Mouse (Mus musculus) forebrain, postnatal 0 days (tissue): ENCODE measurements at regions not wholly inside any gene's neighbourhood (a gene's known extent, or its start where the extent isn't known, plus 50 kb on each side); places are given as distances from the start of the nearest gene placed in this dataset.

Experiments used
- ATAC-seq: fragments of 200-750 bp; cut with Nextera tagmentation; 2 replicates; pipeline ENCODE4 v1.8.0; 2017; ENCODE audit warnings: mild to moderate bottlenecking, moderate library complexity
- DNase-seq: peaks from one replicate; pipeline ENCODE4 v3.0.0-alpha.2; 2015
- H3K27ac ChIP-seq: fragments of 300-500 bp; sonication (generic); 2 replicates; pipeline ENCODE4 v1.5.1; 2014; ENCODE audit warnings: low read depth, mild to moderate bottlenecking, antibody characterized with exemption, low read length, moderate library complexity, mixed read lengths
- H3K27me3 ChIP-seq: fragments of 300-500 bp; sonication (generic); 2 replicates; pipeline ENCODE4 v1.6.1; 2014; ENCODE audit warnings: mild to moderate bottlenecking, low read length, mixed read lengths; ENCODE audit not compliant: insufficient read depth
- H3K36me3 ChIP-seq: fragments of 300-500 bp; sonication (generic); 2 replicates; pipeline ENCODE4 v1.6.1; 2014; ENCODE audit warnings: mild to moderate bottlenecking, moderate library complexity; ENCODE audit not compliant: insufficient read depth
- H3K4me1 ChIP-seq: fragments of 300-500 bp; sonication (generic); 2 replicates; pipeline ENCODE4 v1.6.1; 2014; ENCODE audit warnings: antibody characterized with exemption; ENCODE audit not compliant: insufficient read depth
- H3K4me2 ChIP-seq: fragments of 300-500 bp; sonication (generic); 2 replicates; pipeline ENCODE4 v1.6.1; 2014; ENCODE audit warnings: low read depth, mild to moderate bottlenecking, moderate library complexity
- H3K4me3 ChIP-seq: fragments of 300-500 bp; sonication (generic); 2 replicates; pipeline ENCODE4 v1.5.1; 2014; ENCODE audit warnings: low read depth, low read length, mixed read lengths
- H3K9ac ChIP-seq: fragments of 300-500 bp; sonication (generic); 2 replicates; pipeline ENCODE4 v1.6.1; 2014; ENCODE audit warnings: mild to moderate bottlenecking
- H3K9me3 ChIP-seq: fragments of 300-500 bp; sonication (generic); 2 replicates; pipeline ENCODE4 v1.6.1; 2016; ENCODE audit warnings: low read length
- CTCF ChIP-seq: sonication (generic); IDR thresholded peaks from 2 replicates; pipeline ENCODE4 v1.5.1; 2016; ENCODE audit warnings: antibody characterized with exemption, control low read depth, low read depth
- WGBS: fragments of 180-500 bp; shearing (Covaris S2); extraction: QIAGEN DNeasy Blood & Tissue Kit; methylation state at CpG from one replicate; pipeline ENCODE4 v1.1.7; 2014; 5-methylcytosine and 5-hydroxymethylcytosine counted together

DNA sequence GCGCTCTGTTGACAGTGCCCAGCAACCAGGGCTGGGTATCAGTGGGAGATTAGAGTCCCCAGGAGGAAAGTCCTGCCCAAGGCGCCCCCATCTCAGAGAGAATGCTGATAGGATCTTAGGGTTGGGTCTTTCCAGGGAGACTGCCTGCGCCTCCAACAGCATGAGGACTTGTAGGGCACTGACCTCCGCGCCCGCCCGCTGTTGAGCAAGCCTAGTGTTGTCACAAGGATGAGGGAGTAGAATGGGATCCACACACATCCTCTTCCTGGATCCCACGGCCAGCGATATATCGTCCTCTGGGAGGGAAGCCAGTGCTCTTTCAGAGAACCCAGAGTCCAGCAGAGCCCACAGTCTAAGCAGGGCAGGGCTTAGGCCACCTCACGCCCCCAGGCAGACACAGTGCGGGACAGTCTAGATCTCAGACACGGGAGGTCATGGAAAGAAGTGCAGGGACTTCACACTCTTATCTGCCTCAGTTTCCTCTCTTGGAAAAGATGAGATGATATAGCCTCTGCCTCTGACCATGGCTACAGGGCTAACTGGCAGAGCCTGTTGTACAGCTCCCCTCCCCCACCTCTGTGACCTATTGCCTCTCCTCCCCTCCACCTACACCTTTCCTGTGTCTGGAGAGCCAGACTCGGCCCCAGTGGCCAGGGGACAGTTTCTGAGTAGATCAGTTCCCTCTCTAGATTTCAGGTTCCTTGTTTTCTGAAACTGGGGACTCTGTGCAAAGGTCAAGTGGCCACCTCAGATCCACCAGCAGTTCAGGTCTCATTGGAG lies 52.0 kb upstream of the Dusp5 start:
- Histone ChIP-seq H3K27me3 (no peaks in the 10 kb centered on the region), H3K9me3 (no peaks in the 10 kb centered on the region), H3K36me3 (no peaks in the 10 kb centered on the region), H3K4me1 (no peaks in the 10 kb centered on the region), H3K9ac (no peak overlapping the region), H3K4me3 (no peak overlapping the region), H3K27ac (no peak overlapping the region), H3K4me2 (no peak overlapping the region)
- no peak for DNase-seq
- ATAC-seq = no peak
- no peak for TF ChIP-seq CTCF
- WGBS = 83% methylated on average over 14 of the region's 14 CpGs

DNA sequence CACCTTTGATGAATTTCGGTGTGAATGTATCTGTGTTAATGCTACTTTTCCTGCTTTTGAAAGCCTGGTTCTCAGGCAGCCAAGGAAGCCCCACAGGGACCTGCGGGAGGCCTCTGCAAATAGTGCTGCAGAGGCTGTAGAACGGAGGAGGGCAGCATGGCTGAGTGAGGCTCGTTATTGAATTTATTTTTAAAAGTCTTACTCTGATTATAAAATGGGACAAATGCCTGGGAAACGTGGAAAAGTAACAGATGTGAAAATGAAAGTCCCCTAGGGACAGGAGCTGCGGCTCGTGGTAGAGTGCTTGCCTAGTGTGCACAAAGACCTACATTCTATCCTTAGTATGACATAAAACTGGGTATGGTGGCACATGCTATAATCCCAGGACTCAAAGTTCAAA lies 59.7 kb upstream of the Dusp5 start:
- no peaks in the 10 kb centered on the region for H3K36me3 ChIP-seq
- no peak overlapping the region for H3K4me3 ChIP-seq
- ATAC-seq (no peak), DNase-seq (no peak)
- no peak overlapping the region for H3K9ac ChIP-seq
- H3K9me3 ChIP-seq = no peaks in the 10 kb centered on the region
- H3K4me2 ChIP-seq = no peak overlapping the region
- no peak overlapping the region for H3K27ac ChIP-seq
- TF ChIP-seq CTCF = no peak
- 41% methylated on average over 7 of the region's 7 CpGs for WGBS
- no peaks in the 10 kb centered on the region for H3K4me1 ChIP-seq
- H3K27me3 ChIP-seq = no peaks in the 10 kb centered on the region

DNA sequence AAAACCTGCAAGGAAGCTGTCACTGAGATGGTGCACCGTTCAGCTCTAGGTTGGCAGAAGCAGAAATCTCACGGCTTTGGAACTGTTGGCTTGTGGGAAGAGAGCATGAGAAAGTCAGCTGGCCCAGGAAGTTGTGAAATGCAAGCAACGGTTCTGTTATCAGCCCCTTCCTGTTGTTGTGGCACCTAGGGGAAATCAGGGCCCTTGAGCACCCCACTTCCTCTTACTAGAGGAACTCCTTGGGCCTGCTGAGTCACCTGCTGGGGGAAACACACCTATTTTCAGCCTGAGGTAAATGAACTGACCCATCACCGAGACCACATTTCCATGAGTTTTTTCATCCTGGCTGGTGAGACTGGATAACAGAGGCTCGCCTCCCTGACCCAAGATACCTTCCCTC lies 64.2 kb upstream of the Dusp5 start:
- Histone ChIP-seq H3K27ac (no peak overlapping the region), H3K9ac (no peak overlapping the region), H3K9me3 (no peaks in the 10 kb centered on the region), H3K4me2 (no peak overlapping the region), H3K27me3 (no peaks in the 10 kb centered on the region), H3K4me1 (0 out of 2 replicates have a peak, but pooled peaks cover 9% of the 10 kb centered on the region), H3K36me3 (no peaks in the 10 kb centered on the region), H3K4me3 (no peak overlapping the region)
- ATAC-seq (no peak), DNase-seq (no peak)
- TF ChIP-seq CTCF = no peak
- 80% methylated on average over 5 of the region's 5 CpGs for WGBS

DNA sequence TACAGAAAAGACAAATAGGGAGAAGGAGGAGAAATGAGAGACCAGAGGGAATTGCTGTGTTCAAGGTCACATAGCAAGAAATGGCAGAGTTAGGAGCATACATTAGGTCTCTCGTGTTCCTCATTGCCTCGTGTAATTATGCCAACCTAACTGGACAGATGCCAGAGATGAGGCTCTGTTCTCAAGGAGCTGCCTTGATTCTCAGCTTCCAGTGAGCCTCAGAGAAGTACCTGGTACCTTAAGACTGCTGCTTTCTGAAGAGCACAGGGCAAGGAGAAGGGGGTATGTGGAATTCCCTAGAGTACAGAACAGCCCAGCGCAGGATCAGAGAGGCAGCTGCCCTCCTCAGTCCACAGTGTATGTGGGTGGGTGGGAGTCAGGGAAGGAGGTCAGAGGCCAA lies 64.8 kb upstream of the Dusp5 start:
- ATAC-seq = 0 out of 2 replicates have a peak, but pooled peaks have one; percentile 3
- no peak overlapping the region for H3K9ac ChIP-seq
- no peak for TF ChIP-seq CTCF
- H3K27me3 ChIP-seq = no peaks in the 10 kb centered on the region
- WGBS = 53% methylated on average over 3 of the region's 3 CpGs
- H3K4me2 ChIP-seq = no peak overlapping the region
- no peak for DNase-seq
- H3K27ac ChIP-seq = no peak overlapping the region
- no peaks in the 10 kb centered on the region for H3K36me3 ChIP-seq
- no peaks in the 10 kb centered on the region for H3K9me3 ChIP-seq
- H3K4me1 ChIP-seq = peaks cover 10% of the 10 kb centered on the region; the same call in 1 of the 2 replicates
- no peak overlapping the region for H3K4me3 ChIP-seq

DNA sequence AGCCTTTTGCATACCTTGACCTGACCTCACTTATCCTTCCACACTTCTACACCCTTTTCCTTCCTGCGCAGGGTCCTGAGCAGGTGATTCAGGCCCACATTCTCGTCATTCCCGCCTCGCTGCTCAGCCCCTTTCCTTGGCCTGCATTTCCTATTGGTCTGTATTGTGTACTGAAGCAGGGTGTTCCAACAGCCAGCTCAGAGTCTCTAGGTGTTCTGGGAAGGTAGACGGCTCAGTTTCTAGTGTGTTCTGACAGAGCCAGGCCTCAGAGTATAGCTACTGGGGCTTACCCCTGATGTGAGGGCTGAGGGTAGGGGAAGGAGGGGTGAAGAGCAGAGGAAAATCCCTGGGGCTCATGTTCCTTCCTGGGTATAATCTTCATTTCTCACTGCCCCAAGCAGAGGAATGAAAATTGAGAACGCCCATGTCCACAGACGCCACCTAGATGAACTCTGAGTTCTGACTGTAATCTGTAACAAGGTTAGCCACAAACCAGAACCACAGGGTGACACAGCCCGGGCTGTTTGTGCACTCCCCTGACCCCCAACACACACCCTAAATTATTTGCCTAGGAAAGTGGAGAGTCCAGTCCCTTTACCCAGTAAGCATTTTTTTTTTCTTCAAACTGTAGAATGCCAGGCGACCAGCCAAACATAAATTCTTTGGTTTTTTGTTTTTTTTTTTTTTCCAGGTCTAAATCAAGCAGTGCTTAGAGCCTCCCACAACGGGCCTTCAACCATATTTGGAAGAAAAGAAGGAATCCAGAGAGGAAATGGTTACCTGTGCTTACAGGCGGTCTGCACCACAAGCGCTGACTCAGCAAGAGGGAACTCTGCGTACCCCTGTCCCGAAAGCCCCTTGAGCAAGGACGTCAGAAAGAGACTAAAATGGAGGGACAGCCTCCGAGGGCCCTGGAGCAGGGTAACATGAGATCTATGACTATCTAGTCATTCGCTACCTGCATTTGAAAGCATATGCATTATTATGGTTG lies 67.6 kb upstream of the Dusp5 start:
- no peak overlapping the region for H3K4me2 ChIP-seq
- no peaks in the 10 kb centered on the region for H3K27me3 ChIP-seq
- no peaks in the 10 kb centered on the region for H3K36me3 ChIP-seq
- peaks cover 13% of the 10 kb centered on the region; the same call in 1 of the 2 replicates for H3K4me1 ChIP-seq
- WGBS = 68% methylated on average over 17 of the region's 17 CpGs
- no peak overlapping the region for H3K9ac ChIP-seq
- no peaks in the 10 kb centered on the region for H3K9me3 ChIP-seq
- DNase-seq (no peak), ATAC-seq (no peak)
- TF ChIP-seq CTCF = no peak
- H3K27ac ChIP-seq = no peak overlapping the region
- no peak overlapping the region for H3K4me3 ChIP-seq

DNA sequence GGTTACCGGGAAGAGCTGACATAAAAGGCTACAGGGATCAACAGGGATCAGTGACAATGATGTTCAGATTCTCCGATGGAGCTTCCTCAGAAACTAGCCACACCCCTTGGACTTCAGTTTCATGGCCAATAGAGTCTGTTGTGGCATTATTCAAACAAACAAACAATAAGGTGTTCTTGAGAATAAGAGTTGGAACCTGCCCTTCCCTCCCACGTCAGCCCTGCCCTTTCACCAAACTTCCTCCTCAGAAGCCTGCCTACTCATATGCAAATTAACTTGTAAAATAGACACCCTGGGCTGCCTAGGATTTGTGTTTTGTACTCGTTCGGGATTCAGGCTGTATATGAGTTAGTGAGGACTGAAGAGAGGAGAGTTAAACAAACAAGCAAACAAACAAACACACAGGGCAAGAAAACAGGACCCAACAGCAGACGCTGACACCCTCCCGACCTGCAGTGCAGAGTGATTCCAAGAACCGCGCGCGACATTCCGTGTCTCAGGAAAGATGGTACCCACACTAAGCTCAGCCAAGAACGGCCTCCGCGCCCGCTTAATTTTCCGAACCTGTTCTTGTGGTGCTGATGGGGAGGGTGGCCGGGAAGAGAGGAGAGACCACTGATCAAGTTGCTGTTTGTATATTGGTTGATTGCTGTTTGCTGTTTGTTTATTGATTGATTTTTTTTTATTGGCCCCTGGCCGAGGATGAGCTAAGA lies 68.4 kb upstream of the Dusp5 start:
- Histone ChIP-seq H3K27me3 (no peaks in the 10 kb centered on the region), H3K9ac (no peak overlapping the region), H3K4me1 (peaks cover 13% of the 10 kb centered on the region; the same call in 1 of the 2 replicates), H3K4me3 (no peak overlapping the region), H3K27ac (no peak overlapping the region), H3K9me3 (no peaks in the 10 kb centered on the region), H3K36me3 (no peaks in the 10 kb centered on the region), H3K4me2 (peak overlapping the region; percentile 13; the same call in 1 of the 2 replicates)
- ATAC-seq = no peak
- WGBS = 6% methylated on average over 19 of the region's 19 CpGs
- no peak for TF ChIP-seq CTCF
- no peak for DNase-seq
